Mouse (Mus musculus): ENCODE data around the gene Patj.

DNA sequence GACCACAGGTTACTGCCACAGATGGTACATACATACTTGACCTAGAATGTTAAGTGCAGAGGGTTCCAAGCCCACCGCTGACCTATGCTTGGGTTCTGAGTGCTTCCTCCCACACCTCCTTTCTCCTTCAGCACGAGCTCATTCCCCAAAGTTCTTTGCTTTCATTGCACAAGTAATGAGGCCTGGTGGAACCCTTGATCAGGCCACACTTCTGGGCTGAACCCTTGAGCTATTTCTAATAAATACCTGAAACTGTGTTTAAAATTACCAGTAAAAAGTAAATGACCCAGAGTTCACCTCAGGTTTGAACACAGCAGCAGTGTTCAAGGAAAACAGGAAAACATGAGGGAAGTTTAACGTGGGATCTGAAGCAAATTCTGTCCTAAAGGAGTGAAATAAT, 271.4 kb downstream of the Patj start:
- TF ChIP-seq CTCF (IDR thresholded peaks at IDR 0.05; ENCODE audit: borderline replicate concordance, extremely low read depth, insufficient read depth, insufficient read length) (no peak), POLR2A (IDR thresholded peaks at IDR 0.05; ENCODE audit: borderline replicate concordance, extremely low read depth, insufficient read depth, insufficient read length, poor library complexity, severe bottlenecking) (no peak)

Measured in brain, embryonic 14.5 days (tissue).